Mouse (Mus musculus) retina, embryonic 14.5 days (tissue): ENCODE measurements around the gene Ehmt1.

Experiments
- DNase-seq: peaks from one replicate; pipeline ENCODE4 v3.0.0-alpha.2; 2015; ENCODE audit warnings: low spot score

Gene Ehmt1

GRCm38 (mm10) chr2:24805621-24806020, 113.8 kb downstream of the Ehmt1 start:
- no peak for DNase-seq

GRCm38 (mm10) chr2:24796833-24797457, 122.5 kb downstream of the Ehmt1 start:
- DNase-seq, result no peak

- no peak for DNase-seq
Observed at GRCm38 (mm10) chr2:24787250-24787649, 132.2 kb downstream of the Ehmt1 start.

- no peak for DNase-seq
Observed at GRCm38 (mm10) chr2:24781253-24781652, 138.2 kb downstream of the Ehmt1 start.

GRCm38 (mm10) chr2:24776831-24777230, 142.6 kb downstream of the Ehmt1 start:
- DNase-seq, result no peak

- no peak for DNase-seq
Observed at GRCm38 (mm10) chr2:24775951-24776587, 143.3 kb downstream of the Ehmt1 start.

- no peak for DNase-seq
Observed at GRCm38 (mm10) chr2:24774832-24775231, 144.6 kb downstream of the Ehmt1 start.

- no peak for DNase-seq
Observed at GRCm38 (mm10) chr2:24770861-24771260, 148.6 kb downstream of the Ehmt1 start.

- DNase-seq, result peak; percentile 84
Observed at GRCm38 (mm10) chr2:24763115-24763557, 156.3 kb downstream of the Ehmt1 start, which contains the start of gene Cacna1b. TSS of gene Cacna1b (minus strand) at chr2:24763152.

GRCm38 (mm10) chr2:24762446-24762960, 156.9 kb downstream of the Ehmt1 start:
- peak; percentile 49 for DNase-seq

- DNase-seq, result peak; percentile 84
Observed at GRCm38 (mm10) chr2:24761923-24762445, 157.4 kb downstream of the Ehmt1 start.

GRCm38 (mm10) chr2:24755276-24755675, 164.1 kb downstream of the Ehmt1 start:
- DNase-seq, result peak; percentile 78

GRCm38 (mm10) chr2:24752599-24752998, 166.8 kb downstream of the Ehmt1 start:
- DNase-seq, result no peak

GRCm38 (mm10) chr2:24750051-24750450, 169.4 kb downstream of the Ehmt1 start:
- no peak for DNase-seq

- DNase-seq, result no peak
Observed at GRCm38 (mm10) chr2:24747878-24748277, 171.5 kb downstream of the Ehmt1 start.
